Mouse (Mus musculus) heart, adult 9 months (tissue): ENCODE measurements around the gene St3gal6.

ENCODE experiments used
- DNase-seq, 2 experiments: peaks; one replicate each; pipeline ENCODE4 v3.0.0; 2022; ENCODE audit warnings: low spot score in 2 of 2

The St3gal6 gene

DNA sequence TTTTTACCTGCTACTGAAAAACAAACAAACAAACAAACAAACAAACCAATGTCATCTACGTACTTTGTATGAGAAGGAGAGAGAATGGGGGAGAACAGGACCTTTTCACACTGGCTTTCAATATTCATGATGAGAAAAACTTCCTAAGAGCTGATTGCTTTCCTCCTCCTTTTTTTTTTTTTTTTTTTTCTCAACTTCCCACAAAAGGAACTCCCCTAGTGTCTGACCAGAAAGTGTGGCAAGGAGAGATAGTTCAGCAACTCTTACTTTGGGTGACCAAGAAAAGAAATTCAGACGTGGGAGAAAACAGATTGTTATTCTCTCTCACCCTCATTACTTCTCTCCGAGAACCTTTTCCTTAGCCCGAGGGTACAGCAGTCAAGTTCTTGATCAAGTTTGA, 2.9 kb downstream of the St3gal6 start:
- no peak for DNase-seq

DNA sequence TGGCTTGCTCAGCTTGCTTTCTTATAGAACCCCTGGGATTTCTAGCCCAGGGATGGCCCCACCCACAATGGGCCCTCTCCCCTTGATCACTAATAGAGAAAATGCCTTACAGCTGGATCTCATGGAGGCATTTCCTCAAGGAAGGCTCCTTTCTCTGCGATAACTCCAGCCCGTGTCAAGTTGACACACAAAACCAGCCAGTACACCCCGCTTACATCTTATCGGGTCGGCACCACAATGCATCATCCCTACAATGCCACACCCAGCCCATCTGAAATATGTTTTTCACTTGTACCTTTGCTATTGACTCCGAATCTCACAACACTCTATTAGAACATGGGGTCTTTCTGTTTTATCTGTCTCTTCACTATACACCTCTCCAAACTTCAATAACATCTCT, 3.6 kb downstream of the St3gal6 start:
- no peak for DNase-seq

DNA sequence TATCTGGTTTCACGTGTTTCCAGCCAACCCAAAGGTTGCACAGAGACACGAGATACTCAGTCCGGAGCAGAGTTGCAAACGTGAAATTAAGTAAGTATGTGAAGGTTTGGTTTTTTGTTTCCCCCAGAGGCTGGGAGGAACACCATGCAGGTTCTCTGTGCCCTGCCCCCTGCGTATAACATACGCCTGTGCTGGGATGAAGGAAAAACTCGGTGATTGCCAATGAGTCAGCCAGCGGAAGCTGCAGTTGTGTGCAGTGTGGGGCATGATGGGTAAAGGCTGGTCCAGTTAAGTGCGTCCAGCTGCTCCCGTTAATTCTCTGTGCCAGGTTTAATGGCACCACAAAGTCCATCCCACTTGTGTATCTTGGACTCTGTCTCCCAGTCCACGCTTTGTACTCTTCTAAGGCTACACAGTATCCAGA, 4.4 kb downstream of the St3gal6 start:
- DNase-seq = no peak

DNA sequence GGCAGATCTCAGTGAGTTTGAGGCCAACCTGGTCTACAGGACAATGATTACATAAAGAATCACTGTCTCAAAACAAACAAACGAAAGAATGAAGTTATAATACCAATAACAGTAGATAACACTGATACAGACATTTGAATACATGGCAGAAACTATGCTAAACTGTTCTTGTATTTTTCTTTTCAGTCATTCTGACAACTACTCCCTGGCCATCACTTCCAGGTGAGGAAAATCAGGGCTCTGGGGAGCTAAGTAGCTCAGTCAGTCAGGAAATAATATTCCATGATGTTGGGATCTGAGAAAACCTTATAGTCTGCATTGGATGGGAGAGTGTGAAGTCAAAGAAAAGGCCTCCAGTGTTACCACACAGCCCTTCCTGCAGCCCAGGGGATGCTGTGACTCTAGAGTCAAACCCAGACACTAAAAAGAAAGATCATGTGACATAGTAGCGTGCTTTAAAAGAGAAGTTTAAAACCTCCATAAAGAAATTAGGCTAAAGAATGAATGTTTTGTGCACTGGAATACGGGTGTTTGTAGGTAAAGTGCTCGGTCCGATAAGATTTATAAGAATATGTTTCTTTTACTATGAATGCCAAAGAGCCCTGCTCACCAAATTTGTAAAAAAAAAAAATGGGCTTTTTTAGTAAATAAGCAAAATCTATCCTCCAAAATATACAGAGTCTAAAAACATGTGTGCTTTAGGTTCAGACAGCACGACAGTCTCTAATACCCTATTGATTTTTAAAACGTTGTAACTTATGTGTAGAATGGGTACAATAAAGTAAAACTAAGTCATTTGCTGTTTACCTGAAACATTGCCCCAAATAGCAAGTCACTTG, 6.9 kb downstream of the St3gal6 start:
- DNase-seq = no peak

DNA sequence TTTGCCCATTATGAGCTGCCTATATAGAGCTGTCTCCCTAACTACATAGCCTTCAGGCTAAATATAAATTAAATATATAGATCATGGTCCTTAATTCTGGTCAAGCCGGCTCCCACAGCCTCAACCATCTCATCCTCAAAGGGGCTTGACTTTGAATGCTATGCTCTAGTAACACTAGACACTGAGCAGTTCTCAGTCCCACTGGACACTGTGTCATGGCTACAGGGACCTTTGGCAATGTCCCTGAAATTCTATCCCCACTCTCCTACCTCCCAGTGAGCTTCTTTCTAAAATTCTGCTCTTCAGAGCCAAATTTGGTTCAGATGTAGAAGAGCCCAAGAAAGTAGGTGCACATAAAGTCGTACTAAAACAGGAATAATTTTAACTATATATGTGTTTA, 7.9 kb downstream of the St3gal6 start:
- no peak for DNase-seq

DNA sequence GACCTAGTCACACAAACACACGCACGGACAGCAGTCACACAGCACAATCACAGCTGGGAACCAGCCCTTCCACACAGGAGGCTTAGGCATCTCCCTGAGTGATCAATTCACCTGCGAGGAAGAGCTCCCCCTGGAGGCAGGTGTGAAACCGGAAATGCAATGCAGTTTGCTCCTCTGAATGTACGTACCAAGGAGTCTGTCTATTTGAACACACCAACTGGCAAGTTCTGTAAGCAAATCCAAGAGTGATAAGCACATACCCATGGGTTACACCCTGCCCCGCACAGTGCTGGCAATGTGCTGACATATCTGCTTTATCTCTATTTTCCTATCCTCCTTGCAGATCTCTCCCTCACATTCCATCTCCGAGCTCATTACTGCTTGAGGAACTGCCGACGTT, 9.5 kb downstream of the St3gal6 start:
- DNase-seq = no peak

DNA sequence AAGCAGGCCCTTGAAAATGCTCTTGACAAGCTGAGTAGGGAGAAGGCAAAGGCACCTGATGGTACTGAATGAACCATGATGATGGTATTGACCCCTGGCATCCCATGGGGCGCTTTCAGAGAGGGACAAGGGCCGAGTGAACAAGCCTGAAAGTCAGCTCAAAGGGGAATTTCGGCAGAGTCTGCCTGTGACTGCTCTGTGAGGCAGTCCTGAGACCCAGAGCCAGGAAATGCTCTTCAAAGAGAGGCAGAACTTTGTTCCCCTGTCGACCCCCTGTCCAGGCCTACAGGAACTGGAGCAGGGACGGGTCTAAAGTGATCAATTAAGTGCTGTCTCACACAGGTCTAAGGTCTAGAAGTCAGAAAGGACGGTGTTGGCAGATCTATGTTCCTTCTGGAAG, 10.3 kb downstream of the St3gal6 start:
- DNase-seq = no peak

DNA sequence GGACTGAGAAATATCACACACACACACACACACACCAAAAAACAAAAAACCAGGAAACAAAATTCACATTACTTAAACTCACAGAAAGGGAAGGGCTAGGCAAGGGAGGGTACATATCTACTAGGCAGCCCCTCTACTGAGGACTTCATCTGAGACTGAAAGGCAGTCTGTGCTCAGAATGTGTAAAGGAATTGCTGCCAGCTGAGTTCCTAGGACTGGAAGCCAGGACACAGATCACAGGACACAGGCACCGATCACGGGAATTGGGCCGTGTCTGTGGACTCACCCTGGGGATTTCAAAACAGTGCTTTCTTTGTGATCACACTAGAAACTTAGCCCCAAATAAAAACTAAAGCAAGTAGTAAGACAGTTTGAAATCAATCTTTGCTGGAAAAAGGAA, 11.2 kb downstream of the St3gal6 start:
- DNase-seq = peak; percentile 68 to 76

DNA sequence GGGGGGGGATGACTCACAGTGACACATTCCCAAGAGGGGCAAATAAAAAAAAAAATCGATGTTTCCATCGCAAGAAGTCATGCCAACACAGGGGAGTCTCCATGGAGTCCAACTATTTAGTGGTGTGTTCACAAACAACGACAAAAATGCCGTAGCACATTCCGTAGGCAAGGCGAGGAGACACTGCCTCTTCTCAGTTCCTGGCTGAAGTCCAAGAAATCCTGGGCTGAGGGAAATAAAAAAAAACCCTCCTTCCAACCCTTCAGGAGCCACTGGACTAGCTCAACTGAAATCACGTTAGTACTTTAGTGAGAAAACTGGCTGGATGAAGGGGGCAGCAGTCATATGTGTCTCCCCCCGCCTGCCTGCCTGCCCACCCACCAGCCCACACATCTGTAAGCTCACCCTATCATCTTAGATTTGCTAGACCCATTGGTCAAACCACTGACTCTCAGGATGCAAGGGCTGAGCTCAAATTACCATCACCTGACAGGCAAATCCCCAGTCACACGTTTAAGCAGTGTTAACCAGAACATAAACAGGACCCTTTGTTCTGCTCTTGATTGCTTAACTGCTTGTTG, 11.8 kb downstream of the St3gal6 start:
- peak; percentile 55 to 64 for DNase-seq

DNA sequence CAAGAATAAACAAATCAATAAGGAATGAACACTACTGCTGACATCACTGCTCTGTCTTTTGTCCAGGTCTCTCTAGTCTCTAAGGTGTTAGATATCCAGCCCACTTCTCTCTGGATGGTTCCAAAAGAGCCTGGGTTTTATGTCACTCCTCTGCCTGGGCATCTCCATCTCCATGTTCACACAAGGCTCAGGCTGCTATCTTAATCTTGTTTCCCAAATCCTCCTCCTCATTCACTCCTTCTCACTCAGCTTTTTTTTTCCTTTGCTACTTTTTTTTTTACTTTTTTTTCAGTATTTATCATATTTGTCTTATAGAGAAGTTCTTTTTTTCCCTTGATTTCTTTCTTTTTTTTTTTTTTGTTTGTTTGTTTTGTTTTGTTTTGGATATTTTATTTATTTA, 19.1 kb downstream of the St3gal6 start:
- no peak for DNase-seq

DNA sequence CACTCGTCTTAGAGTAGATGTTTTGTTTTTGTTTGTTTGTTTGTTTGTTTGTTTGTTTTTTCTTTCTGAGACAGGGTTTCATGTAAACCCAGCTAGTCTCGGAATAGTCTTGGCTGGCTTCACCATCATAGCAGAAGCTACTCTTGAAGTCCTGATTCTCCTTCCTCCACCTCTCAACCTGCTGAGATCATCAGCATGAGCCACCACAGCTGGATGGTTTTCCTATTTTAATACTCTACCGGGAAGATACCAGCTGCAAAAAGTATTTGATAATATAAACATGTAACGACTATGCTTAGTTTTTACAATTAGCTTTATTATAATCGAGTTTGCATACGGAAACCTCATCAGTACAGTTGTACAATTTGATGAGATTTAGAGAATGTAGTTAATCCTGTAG, 21.5 kb downstream of the St3gal6 start:
- no peak for DNase-seq

DNA sequence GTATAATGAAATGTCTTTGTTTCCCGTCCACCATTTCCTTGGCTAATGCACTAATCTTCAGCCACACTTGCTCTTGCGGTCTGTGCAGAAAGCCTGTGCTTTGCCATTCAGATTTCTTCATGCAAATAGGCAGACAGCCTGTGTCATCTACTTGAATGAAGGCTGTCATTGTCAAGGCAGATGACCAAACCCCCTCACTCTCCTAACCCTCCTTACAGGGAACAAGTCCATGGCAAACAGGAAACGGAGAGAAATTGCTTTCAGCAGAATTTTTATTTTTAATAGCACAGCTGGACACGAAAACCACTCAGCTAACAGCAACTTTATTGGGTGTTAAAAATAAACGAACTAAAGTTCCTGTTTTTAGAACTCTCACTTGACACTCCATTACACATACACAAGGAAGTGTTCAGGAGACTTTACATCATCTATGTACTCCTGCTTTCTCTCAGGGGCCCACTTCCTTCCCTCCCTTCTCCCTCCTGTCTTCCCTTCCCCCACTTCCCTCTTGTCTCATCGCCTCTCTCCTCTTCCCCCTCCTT, 22.2 kb downstream of the St3gal6 start:
- peak in 1 of 2 experiments; percentile 70 for DNase-seq

DNA sequence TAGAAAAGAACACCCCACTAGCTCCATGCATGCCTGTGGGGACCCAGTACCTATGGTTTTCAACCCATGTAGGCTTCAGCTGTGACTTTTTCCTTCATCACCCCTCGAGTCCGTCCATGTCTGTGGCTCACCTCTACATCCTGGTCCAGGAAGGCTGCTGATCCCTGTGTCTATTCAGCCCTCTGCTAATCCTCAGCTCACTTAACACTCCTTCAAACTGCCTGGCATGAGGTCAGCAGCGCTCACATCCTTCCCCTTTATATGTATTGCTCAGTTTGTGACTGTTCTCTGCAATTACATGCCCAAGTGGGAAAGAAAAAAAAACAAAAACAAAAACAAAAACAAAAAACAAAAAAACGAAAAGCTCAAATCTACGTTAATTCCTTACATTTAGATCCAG, 24.4 kb downstream of the St3gal6 start:
- DNase-seq = no peak

DNA sequence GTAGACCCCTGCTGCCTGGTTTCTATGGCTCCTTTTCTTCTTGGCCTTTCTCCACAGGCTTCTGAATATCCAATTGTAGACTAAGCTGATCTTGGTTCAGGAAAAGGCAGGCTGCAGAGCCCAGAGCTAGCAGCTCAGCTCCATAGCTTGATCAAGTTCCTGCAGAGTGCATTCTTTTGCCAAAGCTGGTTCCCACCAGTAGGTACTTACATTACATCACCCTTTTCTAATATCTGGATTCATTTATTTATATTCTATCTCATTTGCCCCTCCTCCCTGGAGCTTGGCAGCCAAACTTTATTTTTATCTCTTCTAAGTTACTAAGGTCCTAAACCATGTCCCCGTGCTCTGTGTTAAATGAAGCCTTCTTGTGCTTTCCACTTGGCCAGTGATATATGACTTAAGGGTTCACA, 24.9 kb downstream of the St3gal6 start:
- DNase-seq = no peak

DNA sequence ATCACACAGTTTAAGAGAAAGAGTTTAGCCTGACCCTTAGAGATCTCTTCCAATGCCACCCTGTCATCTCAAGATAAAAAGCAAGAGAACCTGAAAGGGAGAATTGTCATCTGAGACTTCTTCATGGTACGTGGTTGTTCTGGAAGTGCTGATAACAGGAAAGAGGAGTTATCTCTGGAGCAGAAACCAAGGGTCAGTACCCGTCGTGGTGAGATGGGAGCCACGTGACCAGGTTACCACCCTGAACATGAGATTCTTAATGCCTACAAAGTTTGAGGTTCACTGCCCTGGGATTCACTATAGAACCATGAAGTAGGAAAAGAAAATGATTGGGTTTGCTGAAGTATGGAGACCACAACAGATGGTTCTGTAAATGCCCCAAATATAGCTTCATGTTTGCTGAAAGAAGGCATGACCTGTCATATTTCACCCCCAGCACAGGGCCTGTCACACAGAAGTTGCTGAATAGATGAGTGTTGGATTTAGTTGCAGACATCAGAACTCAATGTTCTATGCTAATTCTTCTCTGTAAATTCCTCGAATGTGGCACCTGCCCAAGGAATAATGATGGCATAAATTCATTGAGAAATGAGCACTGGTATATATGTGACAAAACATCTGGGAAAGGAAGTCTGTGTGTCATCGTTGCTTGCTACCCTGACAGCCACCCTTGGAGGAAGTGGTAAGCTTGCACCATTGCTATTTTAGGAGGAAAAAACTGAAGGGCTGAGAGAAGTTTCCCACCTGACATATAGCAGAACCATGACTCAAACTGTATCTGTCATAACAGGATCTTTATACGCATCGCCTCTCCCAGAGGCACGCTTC, 25.9 kb downstream of the St3gal6 start:
- DNase-seq = peak in 1 of 2 experiments; percentile 42

DNA sequence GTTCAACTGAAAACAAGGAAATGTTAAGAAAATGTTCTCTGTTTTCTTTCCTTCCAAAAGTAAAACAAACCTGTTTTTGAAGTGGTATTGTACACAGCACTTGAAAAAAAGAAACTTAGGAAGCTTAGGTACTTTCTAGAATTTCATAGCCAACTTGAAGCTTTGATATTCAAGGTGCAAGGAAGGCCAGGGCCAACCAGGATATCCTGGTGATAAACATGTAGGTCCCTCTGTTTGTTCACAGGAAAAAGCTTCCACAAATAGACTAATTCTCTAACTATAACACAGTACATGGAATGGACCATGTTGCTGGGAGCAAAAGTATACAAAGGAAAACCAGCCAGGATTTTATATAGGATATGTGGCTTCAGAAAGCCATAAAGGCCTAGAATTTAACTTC, 27.3 kb downstream of the St3gal6 start:
- no peak for DNase-seq

DNA sequence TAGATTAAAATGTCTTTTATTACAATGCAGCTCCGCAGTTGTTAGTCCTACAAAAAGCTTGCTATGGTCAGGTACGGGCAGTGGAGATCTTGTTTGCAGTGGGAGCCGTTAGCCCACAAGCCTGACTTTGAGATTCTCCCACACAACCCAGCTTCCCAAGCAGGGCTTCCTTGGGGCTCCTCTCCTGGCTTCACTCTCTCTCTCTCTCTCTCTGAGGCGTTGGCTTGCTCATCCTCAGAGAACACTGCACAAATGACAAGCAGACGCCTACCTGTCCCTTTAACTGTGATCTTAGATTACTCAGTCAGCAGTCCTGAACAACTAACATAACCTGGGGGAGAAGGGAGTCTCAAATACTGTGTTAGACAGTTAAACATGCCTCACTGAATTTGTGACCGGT, 36.2 kb downstream of the St3gal6 start:
- DNase-seq = no peak

DNA sequence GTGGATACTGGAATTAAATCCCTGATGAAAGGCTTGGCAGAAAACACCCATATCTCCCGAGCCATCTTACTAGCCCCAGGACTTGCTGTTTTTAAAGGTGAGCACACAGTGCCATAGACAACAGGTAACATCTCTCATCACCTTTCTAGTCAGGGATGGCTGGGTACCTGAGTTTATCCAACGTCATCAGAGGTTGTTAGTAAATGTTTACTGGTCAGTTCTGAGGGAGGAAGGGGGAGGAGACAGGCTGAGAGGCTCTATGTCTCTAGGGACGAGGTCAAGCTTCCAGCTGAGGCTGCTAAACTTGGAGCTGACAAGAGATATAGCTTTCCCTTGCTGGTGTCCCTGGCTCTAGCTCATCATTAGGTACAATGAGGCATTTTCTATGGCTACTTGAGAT, 41.7 kb downstream of the St3gal6 start:
- peak; percentile 35 to 52 for DNase-seq

DNA sequence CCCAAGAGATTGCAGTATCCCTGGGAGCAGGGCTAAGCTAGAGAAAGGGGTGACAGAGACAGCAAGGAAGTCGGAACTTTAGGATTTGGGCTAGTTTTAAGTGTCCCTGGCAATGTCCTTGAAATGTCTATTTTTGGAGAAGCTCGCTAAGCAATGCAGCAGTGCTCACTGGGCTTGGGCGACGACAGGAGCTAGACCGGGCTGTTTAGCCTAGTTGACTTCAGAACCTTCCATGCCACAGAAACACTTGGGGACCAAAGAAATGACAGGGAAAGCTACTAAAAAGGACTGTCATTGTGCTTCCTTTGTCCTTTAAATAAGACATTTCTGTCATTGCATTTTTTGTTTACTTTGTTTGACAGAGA, 42.2 kb downstream of the St3gal6 start:
- DNase-seq = no peak

DNA sequence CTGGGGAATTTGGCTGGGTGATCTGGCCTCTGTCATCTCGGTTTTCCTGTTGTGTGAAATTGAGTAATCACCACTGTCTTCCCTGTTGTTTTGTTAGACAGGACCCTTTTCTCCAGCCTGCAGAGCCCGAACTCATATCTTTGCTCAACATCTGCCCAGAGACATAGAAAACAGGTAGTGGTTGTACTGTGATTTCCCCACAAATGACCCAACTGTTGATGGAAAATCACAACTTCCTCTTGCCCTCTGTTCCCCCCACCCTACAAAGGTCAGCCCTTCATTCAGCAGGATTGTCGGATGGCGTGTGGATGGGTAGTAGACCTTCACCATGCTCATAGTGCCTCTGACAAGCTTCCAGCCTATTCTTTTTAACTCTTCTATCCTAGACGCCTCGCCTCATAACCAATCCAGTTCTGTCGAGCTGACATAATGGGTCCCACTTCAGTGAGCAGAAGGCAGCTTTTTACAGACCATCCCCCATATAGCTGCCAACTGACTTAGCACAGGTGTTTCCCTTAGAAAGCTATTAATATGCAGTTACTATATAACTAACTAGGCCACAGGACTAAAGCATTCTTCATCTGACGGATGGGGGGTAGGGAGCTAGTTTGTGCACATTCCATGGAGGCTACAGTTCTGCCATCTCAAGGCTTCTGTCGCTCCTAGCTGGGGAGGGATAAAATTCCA, 42.7 kb downstream of the St3gal6 start:
- peak; percentile 24 to 34 for DNase-seq

DNA sequence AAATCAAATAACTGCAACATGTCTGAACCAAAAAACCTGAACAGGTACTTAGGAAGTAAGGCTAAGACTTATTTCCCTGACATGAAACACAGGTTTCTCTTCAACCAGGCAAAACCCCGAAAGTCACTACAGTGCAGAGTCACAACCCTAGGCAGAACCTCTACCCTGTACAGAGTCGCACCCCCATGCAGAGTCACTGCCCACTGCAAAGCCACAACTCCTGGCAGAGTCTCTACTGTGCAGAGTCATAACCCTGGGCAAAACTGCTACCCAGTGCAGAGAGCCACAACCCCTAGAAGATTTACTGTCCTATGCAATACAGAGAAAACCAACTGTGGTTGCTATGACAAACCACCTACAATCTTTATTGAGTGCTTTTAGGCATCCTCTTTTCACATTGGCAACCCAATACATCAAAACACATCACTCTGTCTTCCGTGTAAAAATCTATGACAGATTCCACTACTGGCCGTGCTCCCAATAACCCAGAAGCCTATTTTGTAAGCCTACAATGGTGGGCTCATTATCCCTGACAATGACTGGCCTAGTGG, 44.1 kb downstream of the St3gal6 start:
- DNase-seq = no peak

DNA sequence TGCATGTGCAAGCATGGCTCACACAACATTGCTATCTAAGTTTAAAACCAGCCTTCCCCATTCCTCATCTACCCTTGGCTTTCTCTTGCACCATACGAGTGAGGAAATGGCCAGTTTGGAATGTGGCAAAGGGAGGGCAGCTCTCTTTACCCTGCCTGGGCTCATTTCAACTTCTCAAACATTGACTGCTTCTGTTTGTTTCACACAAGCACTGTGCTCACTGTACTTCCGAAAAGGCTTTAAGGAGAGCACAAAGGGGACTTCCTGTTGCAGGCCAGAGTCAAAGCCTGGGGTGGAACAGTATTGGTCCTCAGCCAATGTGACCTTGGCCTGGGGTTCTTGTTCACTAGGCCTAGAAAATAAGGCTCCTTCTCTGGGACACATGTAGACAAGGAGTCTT, 47.7 kb downstream of the St3gal6 start:
- peak; percentile 61 to 77 for DNase-seq
